Mouse (Mus musculus) cerebellum, adult 2 months (tissue): ENCODE measurements around the gene Rgs10.

Source experiments
- CTCF ChIP-seq: fragments of 200-500 bp; IDR thresholded peaks from 2 replicates; pipeline ENCODE4 v1.5.1; 2011; ENCODE audit warnings: low read depth, mild to moderate bottlenecking, control low read depth, low read length, moderate library complexity, borderline replicate concordance; ENCODE audit not compliant: insufficient read depth
- POLR2A ChIP-seq: fragments of 200-500 bp; IDR thresholded peaks from 2 replicates; pipeline ENCODE4 v1.6.1; 2011; ENCODE audit warnings: low read length, control low read depth, borderline replicate concordance; ENCODE audit not compliant: insufficient read depth

DNA sequence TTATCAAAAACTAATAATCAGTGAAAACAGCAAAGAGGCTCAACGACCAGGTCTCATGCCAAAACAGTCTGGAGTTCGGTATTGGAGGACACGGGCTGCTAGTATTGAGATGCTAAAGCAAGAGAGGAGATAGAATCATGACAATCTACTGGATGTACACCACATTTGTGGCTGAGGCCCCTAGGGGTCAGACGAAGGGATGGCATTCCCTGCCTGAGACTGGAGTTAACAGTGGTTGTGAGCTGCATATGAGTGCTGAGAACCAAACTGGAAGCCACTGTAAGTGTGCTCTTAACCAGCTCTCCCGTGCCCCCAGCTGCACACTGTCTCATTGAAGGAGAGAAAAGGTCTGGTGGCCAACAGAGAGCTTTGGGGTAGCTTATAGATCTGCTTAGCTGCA is 43.8 kb upstream of the Rgs10 start:
- TF ChIP-seq CTCF (no peak), POLR2A (no peak)
